Mouse (Mus musculus) intestine, postnatal 0 days (tissue): Measurements from ENCODE around the gene Has1. TPM values are rescaled to one million over a fixed set of nuclear protein-coding genes. Genes with fewer than 3 reads are reported as not detected.

Source experiments
- ATAC-seq: fragments of 200-750 bp; cut with Nextera tagmentation; 2 replicates; pipeline ENCODE4 v1.8.0; 2017; ENCODE audit warnings: mild to moderate bottlenecking, moderate TSS enrichment, moderate library complexity
- H3K27ac ChIP-seq: fragments of 300-500 bp; sonication (generic); 2 replicates; pipeline ENCODE4 v1.5.1; 2014; ENCODE audit warnings: mild to moderate bottlenecking, low read depth, low read length, moderate library complexity
- H3K27me3 ChIP-seq: fragments of 300-500 bp; sonication (generic); replicated peaks from 2 replicates; pipeline ENCODE4 v1.6.1; 2014; ENCODE audit warnings: low read length, mixed read lengths; ENCODE audit not compliant: control insufficient read depth, insufficient read depth
- H3K36me3 ChIP-seq: fragments of 300-500 bp; sonication (generic); 2 replicates; pipeline ENCODE4 v1.6.1; 2014; ENCODE audit warnings: mild to moderate bottlenecking, moderate library complexity; ENCODE audit not compliant: control insufficient read depth, insufficient read depth
- H3K4me1 ChIP-seq: fragments of 300-500 bp; sonication (generic); replicated peaks from 2 replicates; pipeline ENCODE4 v1.6.1; 2014; ENCODE audit warnings: antibody characterized with exemption, low read length, mixed read lengths; ENCODE audit not compliant: control insufficient read depth, insufficient read depth
- H3K4me2 ChIP-seq: fragments of 300-500 bp; sonication (generic); replicated peaks from 2 replicates; pipeline ENCODE4 v1.6.1; 2014; ENCODE audit warnings: low read depth, mild to moderate bottlenecking, moderate library complexity
- H3K4me3 ChIP-seq: fragments of 300-500 bp; sonication (generic); 2 replicates; pipeline ENCODE4 v1.5.1; 2014; ENCODE audit warnings: low read depth, low read length
- H3K9ac ChIP-seq: fragments of 300-500 bp; sonication (generic); 2 replicates; pipeline ENCODE4 v1.6.1; 2014; ENCODE audit warnings: mild to moderate bottlenecking, low read depth, low read length
- H3K9me3 ChIP-seq: fragments of 300-500 bp; sonication (generic); 2 replicates; pipeline ENCODE4 v1.6.1; 2016; ENCODE audit warnings: mixed run types; ENCODE audit not compliant: control insufficient read depth
- CTCF ChIP-seq: sonication (generic); IDR thresholded peaks from 2 replicates; pipeline ENCODE4 v1.5.1; 2016; ENCODE audit warnings: low read depth, mild to moderate bottlenecking, control low read depth, antibody characterized with exemption, moderate library complexity
- WGBS: fragments of 180-500 bp; shearing (Covaris S2); extraction: QIAGEN DNeasy Blood & Tissue Kit; methylation state at CpG from one replicate; pipeline ENCODE4 v1.1.7; 2014; 5-methylcytosine and 5-hydroxymethylcytosine counted together
- polyA plus RNA-seq: library from polyadenylated mRNA; unstranded; fragments of >200 nt; fragmentation: Nextera tagmentation; extraction: Ambion mirVana; gene quantifications from 2 replicates; pipeline ENCODE4 v1.2.1, GENCODE M21; 2015

Has1 gene
- polyA plus RNA-seq, 1 experiment from 2014 or later, result 0.66 TPM

DNA sequence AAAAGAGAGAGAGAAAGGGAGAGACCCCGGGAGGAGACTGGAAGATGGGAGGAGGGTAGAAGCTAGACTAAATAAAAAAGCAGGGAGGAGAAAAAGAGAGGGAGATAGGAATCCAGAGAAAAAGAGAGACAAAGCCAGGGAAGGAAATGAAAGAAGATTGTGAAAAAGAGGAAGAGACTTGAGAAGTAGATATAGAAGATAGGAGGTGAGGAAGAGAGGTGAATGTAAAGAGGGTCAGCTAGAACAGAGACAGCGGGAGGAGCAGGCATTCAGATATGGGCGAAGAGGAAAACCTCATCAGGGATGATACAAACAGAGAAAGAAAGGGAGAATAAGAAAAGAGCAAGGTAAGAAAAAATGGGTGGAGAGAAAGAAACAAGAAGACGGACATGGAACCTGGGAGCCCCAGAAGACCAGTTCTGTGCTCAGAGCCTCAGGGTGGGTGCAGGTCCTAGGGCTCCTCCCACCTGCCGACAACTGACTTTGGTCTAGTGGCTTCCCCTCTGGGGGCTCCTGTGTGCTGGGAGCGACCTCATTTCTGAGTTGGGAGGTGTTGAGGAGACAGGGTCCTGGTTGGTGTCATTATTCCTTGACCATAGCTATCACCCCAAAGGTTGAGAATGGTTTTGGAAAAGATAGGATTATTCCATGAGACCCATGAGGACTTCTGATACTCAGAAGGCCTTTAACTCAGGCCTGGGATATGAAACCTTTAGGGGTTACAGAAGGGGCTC lies 25.8 kb downstream of the Has1 start:
- no peak for TF ChIP-seq CTCF
- H3K4me1 ChIP-seq, result no peaks in the 10 kb centered on the region
- H3K4me3 ChIP-seq, result peak overlapping the region; percentile 79
- H3K9me3 ChIP-seq, result no peaks in the 10 kb centered on the region
- no peaks in the 10 kb centered on the region for H3K36me3 ChIP-seq
- ATAC-seq, result no peak
- peak overlapping the region; percentile 91; the same call in 1 of the 2 replicates for H3K27ac ChIP-seq
- 24% methylated on average over 6 of the region's 6 CpGs for WGBS
- peak overlapping the region; percentile 90 for H3K4me2 ChIP-seq
- peak overlapping the region; percentile 31 for H3K9ac ChIP-seq
- H3K27me3 ChIP-seq, result no peaks in the 10 kb centered on the region

DNA sequence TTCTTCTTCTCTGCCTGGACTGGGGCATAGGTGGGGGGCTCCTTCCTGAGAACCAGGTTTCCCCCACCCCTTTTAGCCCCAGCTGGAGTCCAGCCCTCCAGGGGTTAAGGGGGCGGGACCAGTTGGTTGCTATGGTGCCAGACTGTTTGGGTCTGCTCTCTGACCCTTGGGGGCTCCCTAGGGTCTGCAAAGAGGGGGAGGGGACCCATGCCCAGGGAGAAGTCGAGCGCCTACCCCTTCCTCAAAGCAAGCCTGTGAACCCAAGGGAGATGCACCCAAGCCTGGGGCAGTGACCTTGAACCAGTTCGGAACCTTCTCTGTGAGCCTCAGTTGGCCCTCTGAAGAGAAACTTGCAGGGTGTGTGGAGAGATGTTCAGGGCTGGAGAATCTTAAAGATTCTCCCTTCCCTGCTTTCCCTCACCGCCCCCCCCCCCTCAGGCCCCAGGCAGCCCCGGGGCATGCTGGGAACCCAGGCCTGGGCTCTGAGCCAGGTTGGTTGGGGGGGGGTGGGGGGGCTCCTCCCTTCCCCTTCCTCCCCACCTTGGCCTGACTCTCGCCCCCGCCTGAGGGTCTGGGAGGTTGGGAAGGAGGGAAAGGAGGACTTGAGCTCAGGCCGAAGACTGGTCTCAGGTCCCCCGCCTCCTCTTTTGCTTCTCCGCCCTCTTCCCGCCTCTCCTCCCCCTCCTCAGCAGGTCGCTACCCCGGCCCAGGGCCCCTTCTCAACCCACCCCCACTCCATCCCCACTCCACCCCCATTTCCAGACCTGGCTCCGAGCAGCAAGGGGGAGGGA lies 26.6 kb downstream of the Has1 start:
- H3K4me1 ChIP-seq, result no peaks in the 10 kb centered on the region
- no peak for TF ChIP-seq CTCF
- H3K9me3 ChIP-seq, result no peaks in the 10 kb centered on the region
- peak overlapping the region; percentile 79 for H3K4me3 ChIP-seq
- H3K27ac ChIP-seq, result peak overlapping the region; percentile 91
- 3% methylated on average over 11 of the region's 15 CpGs for WGBS
- no peaks in the 10 kb centered on the region for H3K36me3 ChIP-seq
- peak; percentile 25; the same call in 1 of the 2 replicates for ATAC-seq
- H3K27me3 ChIP-seq, result no peaks in the 10 kb centered on the region
- peak overlapping the region; percentile 90 for H3K4me2 ChIP-seq
- peak overlapping the region; percentile 65 for H3K9ac ChIP-seq

DNA sequence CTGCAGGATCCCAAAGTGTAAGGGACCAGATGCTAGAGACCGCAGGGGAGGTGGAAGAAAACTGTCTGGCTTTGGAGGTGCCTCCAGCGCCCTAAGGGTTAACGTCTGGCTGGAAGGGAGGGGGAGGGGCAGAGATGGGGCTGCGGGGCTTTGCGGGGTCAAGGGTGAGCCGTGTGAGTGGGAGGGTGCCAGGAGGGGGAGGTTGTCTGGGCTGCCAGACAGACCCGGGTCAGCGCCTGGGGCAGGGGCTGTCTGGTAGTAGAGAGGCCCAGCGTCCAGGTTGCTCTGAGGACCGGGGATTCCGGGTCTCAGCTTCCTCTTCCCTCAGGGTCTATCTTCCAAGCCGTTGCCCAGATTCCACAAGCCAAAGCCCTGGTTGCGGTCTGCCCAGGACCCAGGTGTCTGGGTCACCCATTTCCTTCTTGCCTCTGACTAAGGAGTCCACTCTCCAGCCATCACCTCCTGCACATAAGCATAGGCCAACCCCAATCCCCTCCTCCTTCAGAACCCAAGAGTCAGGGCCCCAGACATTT lies 27.3 kb downstream of the Has1 start:
- Histone ChIP-seq H3K4me1 (no peaks in the 10 kb centered on the region), H3K9me3 (no peaks in the 10 kb centered on the region), H3K4me3 (peak overlapping the region; percentile 79), H3K27me3 (no peaks in the 10 kb centered on the region), H3K4me2 (peak overlapping the region; percentile 90), H3K9ac (peak overlapping the region; percentile 65), H3K36me3 (no peaks in the 10 kb centered on the region), H3K27ac (peak overlapping the region; percentile 91)
- no peak for TF ChIP-seq CTCF
- WGBS, result 1% methylated on average over 12 of the region's 13 CpGs
- peak; percentile 7; the same call in 1 of the 2 replicates for ATAC-seq

DNA sequence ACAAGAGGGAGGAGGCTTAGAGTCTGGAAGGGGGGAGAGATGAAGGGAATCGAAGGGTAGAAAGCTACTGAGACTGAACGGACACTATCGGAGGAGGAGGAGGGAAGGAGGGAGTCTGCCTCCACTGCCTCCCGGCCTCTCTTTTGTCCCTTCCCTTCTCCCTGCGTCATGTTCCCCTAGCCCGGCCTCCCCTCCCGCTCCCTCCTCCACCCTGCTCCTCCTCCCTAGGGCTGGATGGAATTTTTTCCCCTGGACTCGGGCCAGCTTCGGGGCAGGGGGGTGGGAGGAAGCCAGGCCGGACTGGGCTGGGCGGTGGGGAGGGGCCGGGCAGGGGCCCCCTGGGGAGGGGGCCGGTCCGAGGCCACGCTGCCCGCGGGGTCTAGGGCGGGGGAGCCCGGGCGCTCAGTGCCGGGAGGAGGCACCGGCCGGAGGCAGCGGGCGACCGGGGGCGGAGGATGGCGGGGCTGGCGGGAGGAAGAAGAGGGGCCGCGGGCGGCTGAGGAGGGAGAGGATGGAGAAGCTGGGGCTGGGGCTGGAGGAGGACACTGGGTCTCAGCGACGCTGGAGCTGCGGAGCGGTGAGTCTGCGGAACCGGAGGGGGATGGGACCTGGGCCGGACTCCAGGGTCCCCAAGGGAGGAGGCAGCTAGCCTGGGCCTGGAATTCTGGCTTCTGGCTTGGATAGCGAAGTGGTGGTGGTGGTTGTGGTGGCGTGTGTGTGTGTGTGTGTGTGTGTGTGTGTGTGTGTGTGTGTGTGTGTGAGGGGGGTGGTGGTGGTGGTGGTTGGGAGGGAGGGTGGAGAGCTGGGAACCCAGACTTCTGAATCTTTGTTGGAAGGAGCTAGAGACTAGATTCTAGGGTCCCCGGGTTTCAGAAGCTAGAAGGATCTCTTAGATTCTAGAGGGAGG lies 28.0 kb downstream of the Has1 start, which contains the start of gene Spaca6:
Gene Spaca6 (plus strand): TSS at position 408 of the 907 bp plus-strand sequence.
- Histone ChIP-seq H3K4me2 (peak within 1 kb of the TSS; percentile 90), H3K9me3 (no peaks in the 10 kb centered on the region), H3K9ac (peak within 1 kb of the TSS; percentile 65), H3K4me3 (peak within 1 kb of the TSS; percentile 79), H3K36me3 (no peaks in the 10 kb centered on the region), H3K27ac (peak within 1 kb of the TSS; percentile 91), H3K27me3 (no peaks in the 10 kb centered on the region), H3K4me1 (no peaks in the 10 kb centered on the region)
- ATAC-seq, result peak; percentile 80
- no peak for TF ChIP-seq CTCF
- 1% methylated on average over 34 of the region's 42 CpGs for WGBS

DNA sequence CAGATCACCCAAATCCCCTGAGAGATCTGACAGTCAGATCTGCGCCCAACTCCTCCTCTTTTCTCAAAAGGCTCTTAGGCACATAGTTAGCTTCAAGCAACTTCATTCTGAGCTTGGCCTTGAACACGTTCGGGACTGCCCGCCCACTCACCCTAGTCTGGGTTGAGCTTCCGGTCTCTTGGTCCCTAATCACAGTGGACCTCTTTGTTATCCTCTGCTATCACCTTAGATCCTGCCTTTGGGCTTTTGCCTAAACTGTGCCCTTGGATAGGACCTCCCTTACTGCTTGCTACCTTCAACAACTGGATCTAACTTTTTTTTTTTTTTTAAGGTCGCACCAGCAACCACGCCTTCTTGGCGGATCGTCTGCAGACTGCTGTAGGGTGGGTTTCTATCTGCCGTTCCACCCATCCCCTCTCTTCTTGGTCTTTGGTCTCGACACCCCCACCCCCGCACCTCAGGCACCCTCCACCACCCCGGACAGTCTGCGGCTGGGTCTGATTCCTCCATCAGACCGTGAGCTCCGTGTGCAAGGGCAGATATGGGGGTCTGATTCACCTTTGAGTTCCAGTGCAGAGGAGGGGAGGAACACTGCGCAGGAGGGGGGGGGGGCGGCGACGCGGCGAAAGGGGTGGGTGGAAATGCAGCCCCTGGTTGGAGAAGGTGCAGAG lies 28.9 kb downstream of the Has1 start:
- no peaks in the 10 kb centered on the region for H3K27me3 ChIP-seq
- H3K4me2 ChIP-seq, result peak overlapping the region; percentile 90
- no peak for TF ChIP-seq CTCF
- H3K27ac ChIP-seq, result peak overlapping the region; percentile 91
- peak overlapping the region; percentile 65 for H3K9ac ChIP-seq
- WGBS, result 1% methylated on average over 17 of the region's 22 CpGs
- peak overlapping the region; percentile 79 for H3K4me3 ChIP-seq
- ATAC-seq, result 0 out of 2 replicates have a peak, but pooled peaks have one; percentile 3
- H3K4me1 ChIP-seq, result no peaks in the 10 kb centered on the region
- no peaks in the 10 kb centered on the region for H3K9me3 ChIP-seq
- no peaks in the 10 kb centered on the region for H3K36me3 ChIP-seq
